Mouse (Mus musculus) cerebellum, adult 2 months (tissue): ENCODE results near the gene Olig2.

Experiments used
- CTCF ChIP-seq: fragments of 200-500 bp; IDR thresholded peaks from 2 replicates; pipeline ENCODE4 v1.5.1; 2011; ENCODE audit warnings: low read depth, mild to moderate bottlenecking, control low read depth, low read length, moderate library complexity, borderline replicate concordance; ENCODE audit not compliant: insufficient read depth
- POLR2A ChIP-seq: fragments of 200-500 bp; IDR thresholded peaks from 2 replicates; pipeline ENCODE4 v1.6.1; 2011; ENCODE audit warnings: low read length, control low read depth, borderline replicate concordance; ENCODE audit not compliant: insufficient read depth

GRCm38 (mm10) chr16:91246292-91246691 lies 21.0 kb downstream of the Olig2 start:
- TF ChIP-seq CTCF: no peak
- TF ChIP-seq POLR2A: no peak
